Mouse (Mus musculus): ENCODE measurements around the gene Ptprn2. TPM values are rescaled to one million over a fixed set of nuclear protein-coding genes. Genes with fewer than 3 reads are reported as not detected.

Ptprn2 gene
- total and polyA plus RNA-seq, 3 experiments: 0.17 TPM; not detected in 2

DNA sequence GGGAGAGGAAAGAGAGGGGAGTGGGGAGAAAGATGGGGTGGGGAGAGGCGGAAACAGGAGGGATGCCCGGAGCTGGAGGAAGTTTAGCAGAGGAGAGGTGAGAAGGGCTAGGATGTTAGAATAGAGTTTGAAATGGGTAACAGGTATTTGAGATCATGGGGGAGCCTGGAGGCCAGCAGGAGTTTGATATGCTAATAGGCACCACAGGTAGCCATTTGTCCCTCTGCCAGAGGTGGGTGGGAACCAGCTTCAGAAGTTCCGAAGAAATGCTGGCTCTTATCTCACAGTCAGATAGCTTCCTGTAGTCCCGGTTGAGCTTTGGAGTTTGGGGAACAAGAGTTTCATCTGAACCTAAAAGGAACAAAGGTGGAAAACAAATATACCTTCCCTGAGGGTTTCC is 155.4 kb downstream of the Ptprn2 start:
- in situ Hi-C loops (cut with MboI; ENCODE audit: low pct_ligation_motif_present, low pct_unique_long_range_greater_than_20kb, low sequenced_read_pairs): no loop called here
- peaks cover 68% of the 10 kb centered on the region for H3K27me3 ChIP-seq (replicated peaks)
- H3K4me3 ChIP-seq (replicated peaks in 1 of 3; ENCODE audit: low read depth in 2 of 3, low read length in 2 of 3, poor library complexity in 1 of 3): no peak overlapping the region
- H3K4me1 ChIP-seq (ENCODE audit: control insufficient read depth in 1 of 2, insufficient read depth in 2 of 2): no peaks in the 10 kb centered on the region; a peak in 1 of 4 replicates
- H3K79me2 ChIP-seq (replicated peaks; ENCODE audit: control insufficient read depth, extremely low read depth, insufficient read depth, poor library complexity, severe bottlenecking): no peaks in the 10 kb centered on the region
- dilution Hi-C loops (cut with MboI; ENCODE audit: extremely low pct_ligation_motif_present, extremely low pct_unique_long_range_greater_than_20kb, low sequenced_read_pairs): no loop called here
- H3K9me3 ChIP-seq (replicated peaks; ENCODE audit: low read length): no peaks in the 10 kb centered on the region
- TF ChIP-seq ZNF384 (IDR thresholded peaks at IDR 0.05; ENCODE audit: low read depth, low read length): no peak
- no peak for TF ChIP-seq MAX (IDR thresholded peaks at IDR 0.05; ENCODE audit: low read length)
- TF ChIP-seq MEF2A (IDR thresholded peaks at IDR 0.05; ENCODE audit: borderline replicate concordance, low read depth, low read length): no peak
- no peak for TF ChIP-seq ZMIZ1 (IDR thresholded peaks at IDR 0.05; ENCODE audit: low read depth, low read length)
- TF ChIP-seq POLR2AphosphoS2 (IDR thresholded peaks at IDR 0.05; ENCODE audit: low read depth, low read length): no peak
- TF ChIP-seq POLR2A (IDR thresholded peaks at IDR 0.05; ENCODE audit: low read depth, low read length): no peak
- TF ChIP-seq SIN3A (IDR thresholded peaks at IDR 0.05; ENCODE audit: low read length): no peak
- no peak for TF ChIP-seq RAD21 (IDR thresholded peaks at IDR 0.05; ENCODE audit: low read depth, low read length)
- TF ChIP-seq HCFC1 (IDR thresholded peaks at IDR 0.05; ENCODE audit: low read depth, low read length): no peak
- no peak for TF ChIP-seq TBP (conservative IDR thresholded peaks at IDR 0.05; ENCODE audit: low read depth, low read length)
- no peak for TF ChIP-seq ELF1 (IDR thresholded peaks at IDR 0.05; ENCODE audit: low read depth, low read length)
- TF ChIP-seq MYC (IDR thresholded peaks at IDR 0.05; ENCODE audit: low read depth, low read length): no peak
- no peak for TF ChIP-seq ZKSCAN1 (IDR thresholded peaks at IDR 0.05; ENCODE audit: borderline replicate concordance, low read depth, low read length)
- TF ChIP-seq KAT2A (IDR thresholded peaks at IDR 0.05; ENCODE audit: insufficient replicate concordance, low read length): no peak
- TF ChIP-seq JUN (IDR thresholded peaks at IDR 0.05; ENCODE audit: insufficient read depth, low read depth, low read length): no peak
- TF ChIP-seq PAX5 (IDR thresholded peaks at IDR 0.05; ENCODE audit: low read length): no peak
- no peak for TF ChIP-seq JUND (conservative IDR thresholded peaks at IDR 0.05; ENCODE audit: low read depth, low read length)
- no peak for TF ChIP-seq SMC3 (IDR thresholded peaks at IDR 0.05; ENCODE audit: low read depth, low read length)
- DNase-seq (ENCODE audit: extremely low read depth): no peak
- H3K4me2 ChIP-seq (ENCODE audit: insufficient read depth, low read depth, poor library complexity, severe bottlenecking): no peak overlapping the region
- H3K9ac ChIP-seq (ENCODE audit: insufficient read depth, low read depth): no peak overlapping the region
- H3K36me3 ChIP-seq (replicated peaks in 1 of 2; ENCODE audit: control insufficient read depth in 1 of 2, insufficient read depth in 1 of 2, low read length in 1 of 2): no peaks in the 10 kb centered on the region
- no peak overlapping the region for H3K27ac ChIP-seq (ENCODE audit: insufficient read depth, low read depth)

DNA sequence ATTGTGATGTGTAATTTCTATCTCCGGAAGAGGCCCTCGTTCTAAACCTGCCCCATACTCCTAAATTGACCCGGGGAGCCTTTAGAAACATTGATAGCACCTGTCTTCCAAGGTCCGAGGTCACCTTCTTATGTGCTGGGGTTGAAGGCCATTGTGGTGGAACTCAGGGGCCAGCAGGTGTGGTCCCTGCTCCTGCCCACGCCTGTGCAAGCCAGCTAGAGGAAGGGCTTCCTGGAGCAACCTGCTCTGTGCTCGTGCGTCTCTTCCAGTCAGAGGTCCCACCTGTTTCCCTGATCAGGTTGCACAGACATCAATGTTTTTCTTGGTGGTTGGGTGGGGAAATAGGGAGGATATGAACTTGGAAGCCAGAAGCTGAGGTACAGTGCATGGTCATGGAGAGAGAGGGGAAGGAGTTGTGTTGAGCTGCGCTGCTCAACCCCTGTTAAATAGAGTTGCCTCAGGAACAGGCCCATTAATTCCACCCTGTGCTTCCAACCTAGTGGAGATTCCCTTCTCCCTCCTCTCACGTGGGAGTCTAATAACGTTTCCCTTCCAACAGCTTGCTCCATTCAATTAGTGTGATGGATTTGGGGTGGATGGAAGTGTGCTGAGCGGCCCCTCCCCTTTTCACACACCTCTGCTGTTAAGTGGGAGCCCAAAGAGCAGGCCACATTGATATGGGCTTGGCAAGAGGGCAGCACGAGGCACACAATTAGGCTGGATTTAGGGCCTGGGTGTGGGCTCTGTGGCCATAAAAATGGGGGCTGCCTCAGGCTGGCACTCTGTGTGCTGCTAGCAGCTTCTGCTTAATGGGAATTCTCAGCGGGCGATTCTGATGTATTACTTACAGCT is 156.0 kb downstream of the Ptprn2 start:
- dilution Hi-C loops (cut with MboI; ENCODE audit: extremely low pct_ligation_motif_present, extremely low pct_unique_long_range_greater_than_20kb, low sequenced_read_pairs): no loop called here
- H3K9ac ChIP-seq (ENCODE audit: insufficient read depth, low read depth): no peak overlapping the region
- H3K27ac ChIP-seq (ENCODE audit: insufficient read depth, low read depth): no peak overlapping the region
- no peak for TF ChIP-seq CHD1 (IDR thresholded peaks at IDR 0.05; ENCODE audit: low read depth, low read length)
- DNase-seq (ENCODE audit: extremely low read depth): no peak
- H3K79me2 ChIP-seq (replicated peaks; ENCODE audit: control insufficient read depth, extremely low read depth, insufficient read depth, poor library complexity, severe bottlenecking): no peaks in the 10 kb centered on the region
- in situ Hi-C loops (cut with MboI; ENCODE audit: low pct_ligation_motif_present, low pct_unique_long_range_greater_than_20kb, low sequenced_read_pairs): no loop called here
- H3K4me1 ChIP-seq (ENCODE audit: control insufficient read depth in 1 of 2, insufficient read depth in 2 of 2): no peaks in the 10 kb centered on the region; a peak in 1 of 4 replicates
- H3K36me3 ChIP-seq (replicated peaks in 1 of 2; ENCODE audit: control insufficient read depth in 1 of 2, insufficient read depth in 1 of 2, low read length in 1 of 2): no peaks in the 10 kb centered on the region
- no peak overlapping the region for H3K4me3 ChIP-seq (replicated peaks in 1 of 3; ENCODE audit: low read depth in 2 of 3, low read length in 2 of 3, poor library complexity in 1 of 3)
- no peaks in the 10 kb centered on the region for H3K9me3 ChIP-seq (replicated peaks; ENCODE audit: low read length)
- no peak overlapping the region for H3K4me2 ChIP-seq (ENCODE audit: insufficient read depth, low read depth, poor library complexity, severe bottlenecking)
- peaks cover 67% of the 10 kb centered on the region for H3K27me3 ChIP-seq (replicated peaks)
